In genomic region chr17:12910391-12910790, GRCm38 (mm10) we compare ENCODE assay signal across 2 mouse cellular contexts.
A peak's percentile ranks its signal among the peaks of the same experiment; 100 is the strongest.
TF ChIP-seq lines count a peak whose summit lies in the region.

No protein-coding gene starts in this region.

TF ChIP-seq in CH12.LX, 34 proteins besides CTCF, POLR2A, EP300 and RAD21:
- TF ChIP-seq ZNF384 (IDR thresholded peaks at IDR 0.05; ENCODE audit: low read depth, low read length) (peak; percentile 34; the same call in 1 of the 2 replicates), HCFC1 (IDR thresholded peaks at IDR 0.05; ENCODE audit: low read depth, low read length) (no peak)

TF ChIP-seq in MEL, 35 proteins besides CTCF, POLR2A, EP300 and RAD21:
- no peak for TF ChIP-seq ELF1 (IDR thresholded peaks at IDR 0.05; ENCODE audit: low read depth, low read length)
- peak; percentile 37 for TF ChIP-seq POLR2AphosphoS2 (IDR thresholded peaks at IDR 0.05; ENCODE audit: low read length)
- no peak for TF ChIP-seq MEF2A (IDR thresholded peaks at IDR 0.05; ENCODE audit: extremely low read depth, insufficient replicate concordance, low read depth, low read length, poor library complexity, severe bottlenecking)
- peak; percentile 58; the same call in 1 of the 2 replicates for TF ChIP-seq ZNF384 (IDR thresholded peaks at IDR 0.05; ENCODE audit: low read depth, low read length)
- TF ChIP-seq USF1 (IDR thresholded peaks at IDR 0.05; ENCODE audit: low read depth, low read length), result no peak
TF ChIP-seq in MEL: peak in this region for 2.
